Mouse (Mus musculus): ENCODE data around the gene Bcs1l. TPM values are rescaled to one million over a fixed set of nuclear protein-coding genes. Genes with fewer than 3 reads are reported as not detected.

The Bcs1l gene
- polyA plus RNA-seq, 1 experiment from 2014 or later: 20.2 TPM

DNA sequence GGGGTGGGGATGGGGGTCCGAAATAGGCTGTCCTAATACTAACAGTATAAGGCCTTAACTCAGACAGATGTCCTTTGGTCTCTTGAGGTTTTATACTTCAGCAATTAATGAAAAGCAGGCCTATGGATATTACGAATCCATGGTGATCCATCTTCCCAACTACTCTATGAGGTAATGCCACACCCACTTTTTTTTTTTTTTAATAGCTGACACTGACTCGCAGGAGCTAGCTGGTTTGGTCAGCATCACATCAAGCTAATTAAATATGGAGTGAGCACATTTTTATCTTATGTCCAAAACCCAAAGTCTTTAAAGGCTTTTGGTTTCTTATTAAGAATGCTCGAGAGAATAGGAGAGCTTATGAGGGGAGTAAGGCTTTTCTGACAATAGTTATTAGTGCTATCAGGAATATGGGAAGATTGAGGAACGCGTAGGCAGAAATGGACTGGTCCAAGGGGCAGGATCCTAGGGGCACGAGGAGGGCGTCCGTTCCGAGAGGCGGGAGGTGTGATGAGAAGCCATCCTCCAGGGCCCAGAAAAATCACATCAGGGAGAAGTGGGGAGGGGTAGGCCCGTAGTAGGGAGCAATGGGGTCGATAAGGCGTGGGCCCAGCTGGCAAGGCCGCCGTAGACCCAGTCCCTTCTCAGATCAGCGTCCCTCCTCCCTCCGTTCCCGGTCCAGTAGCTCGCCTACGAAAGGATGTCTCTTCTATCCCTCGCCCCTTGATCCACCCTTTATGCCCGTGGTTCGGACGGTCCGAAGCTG lies 12.6 kb downstream of the Bcs1l start:
- Histone ChIP-seq H3K27ac (replicated peaks) (peak overlapping the region; percentile 85), H3K27me3 (ENCODE audit: low read depth, poor library complexity, severe bottlenecking) (no peaks in the 10 kb centered on the region), H3K4me3 (peak overlapping the region; percentile 93), H3K36me3 (peaks cover 46% of the 10 kb centered on the region), H3K4me1 (peaks cover 19% of the 10 kb centered on the region), H3K9me3 (replicated peaks) (no peaks in the 10 kb centered on the region)
- no peak for DNase-seq (ENCODE audit: low spot score)
- WGBS: 9% methylated on average over 26 of the region's 26 CpGs

GRCm38 (mm10) chr1:74601267-74601962 lies 13.3 kb downstream of the Bcs1l start, which contains the start of the genes Rnf25 and Stk36:
Gene Rnf25, minus strand, starts transcription at chr1:74601397.
Gene Stk36, plus strand, starts transcription at chr1:74601445.
- peak within 1 kb of the TSS; percentile 93 for H3K4me3 ChIP-seq
- no peaks in the 10 kb centered on the region for H3K9me3 ChIP-seq (replicated peaks)
- H3K27ac ChIP-seq (replicated peaks): peak within 1 kb of the TSS; percentile 85
- peak; percentile 89 for DNase-seq (ENCODE audit: low spot score)
- H3K27me3 ChIP-seq (ENCODE audit: low read depth, poor library complexity, severe bottlenecking): no peaks in the 10 kb centered on the region
- peaks cover 43% of the 10 kb centered on the region for H3K36me3 ChIP-seq
- peaks cover 19% of the 10 kb centered on the region for H3K4me1 ChIP-seq
- 12% methylated on average over 25 of the region's 25 CpGs for WGBS

DNA sequence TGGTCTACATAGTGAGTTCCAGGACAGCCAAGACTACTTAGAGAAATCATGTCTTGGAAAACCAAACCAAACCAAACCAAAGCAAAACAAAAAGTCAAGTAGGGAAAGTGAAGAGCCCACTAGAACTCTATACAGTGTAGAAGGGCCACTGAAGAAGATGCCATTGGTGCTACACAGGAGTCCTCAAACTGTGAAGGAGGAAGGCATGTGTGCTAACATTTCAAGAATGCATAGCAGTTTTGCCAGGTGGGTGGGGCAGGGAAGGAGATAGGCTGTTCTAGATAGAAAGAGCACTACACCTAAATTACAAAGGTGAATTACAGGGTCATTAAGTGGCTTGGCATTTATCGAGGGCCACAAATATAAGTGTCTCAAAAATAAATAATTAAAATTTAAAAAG lies 36.1 kb downstream of the Bcs1l start:
- no peaks in the 10 kb centered on the region for H3K9me3 ChIP-seq (replicated peaks)
- WGBS: 95% methylated on average over 1 of the region's 1 CpGs
- H3K4me1 ChIP-seq: peaks cover 9% of the 10 kb centered on the region; the same call in 1 of the 2 replicates
- no peak for DNase-seq (ENCODE audit: low spot score)
- no peaks in the 10 kb centered on the region for H3K27me3 ChIP-seq (ENCODE audit: low read depth, poor library complexity, severe bottlenecking)
- peaks cover 32% of the 10 kb centered on the region for H3K36me3 ChIP-seq
- H3K4me3 ChIP-seq: no peak overlapping the region
- no peak overlapping the region for H3K27ac ChIP-seq (replicated peaks)

DNA sequence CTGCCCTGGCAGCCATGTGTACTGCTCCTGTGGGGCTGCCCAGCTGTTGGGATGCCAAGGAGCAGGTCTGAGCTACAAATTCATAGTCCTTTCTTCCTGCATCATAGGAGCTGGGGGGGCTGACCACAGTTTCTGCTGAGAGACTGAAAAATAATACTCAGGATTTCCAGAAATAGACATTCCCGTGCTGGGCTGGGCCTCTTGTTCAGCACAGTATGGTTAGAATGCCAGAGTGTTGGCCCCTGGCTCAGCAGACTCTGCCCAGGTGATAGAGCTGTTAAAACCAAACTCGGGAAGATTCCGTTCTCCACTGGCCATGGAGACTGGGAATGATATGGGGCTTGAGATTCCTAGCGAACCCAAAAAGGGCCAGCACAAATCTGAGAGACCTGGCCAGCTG lies 38.0 kb downstream of the Bcs1l start:
- no peaks in the 10 kb centered on the region for H3K27me3 ChIP-seq (ENCODE audit: low read depth, poor library complexity, severe bottlenecking)
- no peak overlapping the region for H3K27ac ChIP-seq (replicated peaks)
- WGBS: 85% methylated on average over 4 of the region's 4 CpGs
- H3K4me3 ChIP-seq: no peak overlapping the region
- H3K9me3 ChIP-seq (replicated peaks): no peaks in the 10 kb centered on the region
- DNase-seq (ENCODE audit: low spot score): no peak
- peaks cover 35% of the 10 kb centered on the region for H3K36me3 ChIP-seq
- H3K4me1 ChIP-seq: peaks cover 9% of the 10 kb centered on the region; the same call in 1 of the 2 replicates

GRCm38 (mm10) chr1:74628001-74628400 lies 39.9 kb downstream of the Bcs1l start:
- no peaks in the 10 kb centered on the region for H3K9me3 ChIP-seq (replicated peaks)
- peaks cover 9% of the 10 kb centered on the region; the same call in 1 of the 2 replicates for H3K4me1 ChIP-seq
- WGBS: 35% methylated on average over 7 of the region's 7 CpGs
- H3K27me3 ChIP-seq (ENCODE audit: low read depth, poor library complexity, severe bottlenecking): no peaks in the 10 kb centered on the region
- peak; percentile 21 for DNase-seq (ENCODE audit: low spot score)
- peaks cover 30% of the 10 kb centered on the region for H3K36me3 ChIP-seq
- no peak overlapping the region for H3K4me3 ChIP-seq
- 0 out of 2 replicates have a peak overlapping the region, but pooled peaks have one; percentile 14 for H3K27ac ChIP-seq (replicated peaks)

DNA sequence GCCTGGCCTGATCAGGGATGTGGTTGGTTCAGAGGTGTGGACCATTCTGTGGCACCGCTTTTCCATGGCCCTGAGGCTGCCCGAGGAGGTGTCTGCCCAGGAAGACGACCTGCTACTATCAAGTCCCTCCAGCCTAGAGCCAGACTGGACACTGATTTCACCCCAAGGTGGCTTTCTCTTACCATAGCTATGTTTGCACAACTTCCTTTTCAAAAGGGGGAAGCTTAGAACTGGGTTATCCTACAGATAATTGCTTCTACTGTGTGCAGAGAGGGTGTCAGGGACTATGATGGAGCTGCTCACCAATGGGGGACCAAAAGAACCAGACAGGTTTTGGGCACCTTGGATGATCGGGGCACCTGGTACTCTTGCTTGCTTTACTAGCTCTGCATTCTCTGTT lies 44.6 kb downstream of the Bcs1l start:
- H3K36me3 ChIP-seq: peaks cover 30% of the 10 kb centered on the region
- no peaks in the 10 kb centered on the region for H3K27me3 ChIP-seq (ENCODE audit: low read depth, poor library complexity, severe bottlenecking)
- no peaks in the 10 kb centered on the region for H3K9me3 ChIP-seq (replicated peaks)
- DNase-seq (ENCODE audit: low spot score): no peak
- 90% methylated on average over 4 of the region's 4 CpGs for WGBS
- no peak overlapping the region for H3K27ac ChIP-seq (replicated peaks)
- no peak overlapping the region for H3K4me3 ChIP-seq
- H3K4me1 ChIP-seq: peaks cover 6% of the 10 kb centered on the region; the same call in 1 of the 2 replicates

Small RNA genes lying within 50 kb of the gene (microRNA-seq; reads per million reads assigned to microRNA genes)
- gene Gm25035: not detected

Other genes starting within 250 kb of the Bcs1l start
- gene Catip, start 226.2 kb upstream of the Bcs1l start, polyA plus RNA-seq (2016; fragmentation: Nextera tagmentation; extraction: Ambion mirVana): 0.12 and 0.22 TPM in 2 replicates
- 1.4 and 2.2 TPM in 2 replicates for gene Slc11a1, start 213.1 kb upstream of the Bcs1l start, polyA plus RNA-seq (2016; fragmentation: Nextera tagmentation; extraction: Ambion mirVana)
- gene Ctdsp1, start 196.8 kb upstream of the Bcs1l start, polyA plus RNA-seq (2016; fragmentation: Nextera tagmentation; extraction: Ambion mirVana): 31.8 and 34.4 TPM in 2 replicates
- gene Vil1, start 178.9 kb upstream of the Bcs1l start, polyA plus RNA-seq (2016; fragmentation: Nextera tagmentation; extraction: Ambion mirVana): 0.15 and 0.25 TPM in 2 replicates
- gene Cnot9, start 82.2 kb upstream of the Bcs1l start, polyA plus RNA-seq (2016; fragmentation: Nextera tagmentation; extraction: Ambion mirVana): 103 and 104 TPM in 2 replicates
- 2.0 and 2.8 TPM in 2 replicates for gene Plcd4, start 45.4 kb upstream of the Bcs1l start, polyA plus RNA-seq (2016; fragmentation: Nextera tagmentation; extraction: Ambion mirVana)
- gene Usp37, start 44.0 kb upstream of the Bcs1l start, polyA plus RNA-seq (2016; fragmentation: Nextera tagmentation; extraction: Ambion mirVana): 50.1 and 51.5 TPM in 2 replicates
- gene Zfp142, start within 50 bp of the Bcs1l start, polyA plus RNA-seq (2016; fragmentation: Nextera tagmentation; extraction: Ambion mirVana): 9.3 and 10.0 TPM in 2 replicates
- gene Rnf25, start 13.1 kb downstream of the Bcs1l start, polyA plus RNA-seq (2016; fragmentation: Nextera tagmentation; extraction: Ambion mirVana): 33.7 and 37.8 TPM in 2 replicates
- gene Stk36, start 13.2 kb downstream of the Bcs1l start, polyA plus RNA-seq (2016; fragmentation: Nextera tagmentation; extraction: Ambion mirVana): 13.8 and 17.3 TPM in 2 replicates
- 42.6 and 43.6 TPM in 2 replicates for gene Ttll4, start 73.5 kb downstream of the Bcs1l start, polyA plus RNA-seq (2016; fragmentation: Nextera tagmentation; extraction: Ambion mirVana)
- 6.7 and 6.9 TPM in 2 replicates for gene Cyp27a1, start 125.3 kb downstream of the Bcs1l start, polyA plus RNA-seq (2016; fragmentation: Nextera tagmentation; extraction: Ambion mirVana)
- gene Prkag3, start 160.9 kb downstream of the Bcs1l start, polyA plus RNA-seq (2016; fragmentation: Nextera tagmentation; extraction: Ambion mirVana): not detected in 2 replicates
- 8.7 and 11.0 TPM in 2 replicates for gene Wnt6, start 183.6 kb downstream of the Bcs1l start, polyA plus RNA-seq (2016; fragmentation: Nextera tagmentation; extraction: Ambion mirVana)
- gene Wnt10a, start 203.2 kb downstream of the Bcs1l start, polyA plus RNA-seq (2016; fragmentation: Nextera tagmentation; extraction: Ambion mirVana): 0.85 and 1.3 TPM in 2 replicates